Mouse (Mus musculus) natural killer cell, adult 2 months (primary cell): Measurements from ENCODE around the gene Ehbp1.

Experiments
- DNase-seq, 2 experiments: peaks; one replicate each; pipeline ENCODE4 v3.0.0; 2022; ENCODE audit warnings: low spot score in 2 of 2

The Ehbp1 gene

DNA sequence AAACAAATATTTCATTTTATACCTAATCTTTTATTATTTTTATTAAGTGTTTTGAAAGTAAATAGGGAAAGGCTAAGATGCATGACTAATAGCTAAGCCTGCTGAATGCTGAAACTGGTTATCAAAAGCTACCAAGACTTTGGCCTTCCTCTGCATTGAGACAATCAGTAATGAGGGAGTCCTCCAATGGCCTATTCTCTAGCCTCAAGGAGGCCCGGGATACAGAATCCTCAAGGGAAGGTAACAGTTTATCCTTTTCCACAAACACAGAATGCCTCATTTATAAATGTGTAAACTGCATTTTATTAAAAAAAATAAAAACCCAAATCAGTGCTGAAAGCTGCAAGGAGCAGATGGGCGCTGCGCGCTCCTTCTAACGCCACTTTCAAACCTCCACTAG is 284.6 kb downstream of the Ehbp1 start:
- no peak for DNase-seq

DNA sequence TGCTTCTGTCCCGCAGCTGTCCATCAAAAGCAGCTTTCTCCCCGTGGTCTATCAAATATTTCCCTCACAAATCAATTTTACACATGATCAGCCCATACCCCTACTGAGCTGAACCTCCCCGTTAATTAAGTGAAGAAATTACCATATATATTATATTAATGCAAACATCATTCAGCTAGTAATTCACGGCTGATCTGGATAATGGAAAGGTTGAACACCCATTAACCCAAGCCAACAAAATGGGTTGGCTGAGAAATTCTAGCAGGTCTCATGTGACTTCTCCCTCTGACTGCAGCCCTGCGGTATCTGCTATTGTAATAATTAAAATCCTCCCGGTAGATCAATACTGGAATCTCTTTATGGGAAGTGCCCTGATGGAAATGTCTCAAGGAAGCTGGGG is 286.2 kb downstream of the Ehbp1 start:
- no peak for DNase-seq

DNA sequence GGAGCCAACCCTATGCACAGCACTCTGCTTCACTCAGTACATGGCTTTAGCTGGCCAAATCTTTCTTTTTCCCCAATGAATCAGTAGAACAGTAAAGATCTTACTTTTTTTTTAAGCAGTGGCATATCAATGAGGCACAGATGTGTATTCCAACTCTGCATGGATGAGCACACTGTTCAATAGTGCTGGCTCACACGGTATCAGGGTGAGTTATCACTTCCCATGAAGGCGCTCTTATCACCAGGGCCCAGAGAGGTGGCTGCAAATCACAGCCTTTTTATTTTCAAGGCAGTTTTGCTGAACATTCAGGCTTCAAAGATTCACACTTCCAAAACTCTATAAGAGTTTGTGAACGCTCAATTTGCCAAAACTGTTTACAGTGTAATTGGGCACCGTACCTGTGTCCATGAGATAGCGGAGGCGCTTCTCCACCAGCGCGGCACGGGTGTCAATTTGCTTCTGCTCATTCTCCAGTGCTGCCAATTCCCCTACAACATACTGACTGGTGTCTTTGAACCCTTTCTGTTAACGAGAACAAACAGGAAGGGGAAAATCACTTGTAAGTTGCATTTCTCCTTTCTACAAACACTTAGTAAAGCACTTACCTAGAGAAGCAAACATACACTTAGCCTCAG is 288.9 kb downstream of the Ehbp1 start:
- no peak for DNase-seq

DNA sequence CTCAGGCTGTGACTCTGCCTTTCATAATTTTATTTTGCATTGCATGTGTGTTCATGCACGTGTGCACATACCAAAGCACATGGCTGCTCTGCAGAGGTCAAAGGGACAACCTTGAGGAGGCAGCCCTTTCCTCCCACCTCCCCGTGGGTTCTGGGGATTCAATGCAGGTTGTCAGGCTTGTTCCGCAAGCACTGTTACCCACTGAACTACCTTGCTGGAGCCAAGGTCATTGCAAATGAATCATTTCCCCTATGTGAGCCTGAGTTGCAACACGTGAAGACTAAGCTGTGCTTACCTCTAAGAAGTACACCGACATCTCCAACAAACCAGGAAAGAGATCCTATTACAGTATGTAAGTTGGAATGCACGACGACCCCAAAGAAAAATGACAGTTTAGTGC is 291.2 kb downstream of the Ehbp1 start:
- no peak for DNase-seq

DNA sequence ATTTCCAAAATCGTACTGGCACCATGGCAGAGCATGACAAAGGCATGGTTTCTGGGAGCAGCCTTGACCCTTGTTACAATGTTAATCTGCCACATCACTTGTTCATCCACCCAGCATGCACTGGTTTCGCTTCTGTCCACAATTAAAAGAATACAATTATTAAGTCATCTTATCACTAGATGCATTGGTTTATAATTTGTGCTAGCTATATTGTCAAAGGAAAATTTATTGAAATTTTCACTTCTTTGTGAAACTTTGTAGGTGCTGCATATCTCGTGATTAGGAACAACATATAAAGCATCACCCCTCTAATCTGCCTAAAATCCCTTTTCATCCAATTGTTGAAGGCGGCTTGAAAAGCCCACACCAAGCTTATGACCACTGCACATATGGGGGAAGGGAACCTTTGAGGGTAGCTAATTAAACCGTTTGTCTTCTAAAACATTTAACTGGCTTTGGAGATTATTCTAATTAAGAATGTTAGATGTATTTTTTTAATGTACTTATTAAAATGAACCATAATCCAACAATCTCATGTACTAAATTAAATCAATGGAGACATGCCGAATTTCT is 302.2 kb downstream of the Ehbp1 start:
- no peak for DNase-seq

DNA sequence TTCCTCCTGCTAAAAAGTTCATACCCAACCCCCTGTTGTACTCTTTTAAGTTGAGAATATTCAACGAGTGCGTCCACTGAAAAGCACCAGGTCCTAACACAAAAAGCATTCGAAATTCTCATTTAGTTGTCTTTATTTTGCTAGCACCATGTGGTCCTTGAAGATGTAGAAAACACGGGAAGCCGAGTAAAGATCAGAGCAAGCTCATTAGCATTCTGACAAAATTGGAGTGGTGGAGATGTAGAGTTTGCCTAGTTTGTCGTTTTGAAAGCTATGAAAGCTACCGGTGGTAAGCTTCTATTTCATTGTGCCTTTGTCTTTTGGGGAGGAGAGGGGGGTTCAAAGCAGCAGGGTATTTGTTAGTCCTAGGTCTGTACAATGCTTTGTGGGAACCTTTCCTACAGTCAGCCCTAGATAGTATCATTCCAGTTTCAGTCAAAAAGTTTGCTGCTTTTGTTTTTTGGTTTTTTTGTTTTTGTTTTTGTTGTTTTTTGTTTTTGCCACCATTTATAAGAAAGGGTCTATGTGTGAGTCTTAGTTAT is 307.5 kb downstream of the Ehbp1 start:
- DNase-seq: no peak

DNA sequence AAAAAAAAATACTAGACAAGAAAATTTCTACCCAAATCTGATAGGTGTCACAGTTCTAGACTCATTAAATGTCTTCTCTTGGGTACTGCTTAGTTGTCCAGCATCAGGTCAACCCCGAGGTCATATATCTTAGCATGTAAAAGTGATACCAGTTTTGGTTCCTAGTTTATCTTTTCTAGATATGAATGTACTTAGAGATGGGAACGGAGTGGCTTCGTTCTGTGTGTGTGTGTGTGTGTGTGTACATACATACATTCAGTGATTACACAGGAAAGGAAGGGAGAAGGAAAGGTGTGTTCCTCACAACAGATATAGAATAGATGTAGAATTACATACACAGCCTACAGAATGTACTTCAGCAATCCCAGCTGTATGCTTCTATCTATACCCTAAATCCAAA is 308.5 kb downstream of the Ehbp1 start:
- DNase-seq: no peak

DNA sequence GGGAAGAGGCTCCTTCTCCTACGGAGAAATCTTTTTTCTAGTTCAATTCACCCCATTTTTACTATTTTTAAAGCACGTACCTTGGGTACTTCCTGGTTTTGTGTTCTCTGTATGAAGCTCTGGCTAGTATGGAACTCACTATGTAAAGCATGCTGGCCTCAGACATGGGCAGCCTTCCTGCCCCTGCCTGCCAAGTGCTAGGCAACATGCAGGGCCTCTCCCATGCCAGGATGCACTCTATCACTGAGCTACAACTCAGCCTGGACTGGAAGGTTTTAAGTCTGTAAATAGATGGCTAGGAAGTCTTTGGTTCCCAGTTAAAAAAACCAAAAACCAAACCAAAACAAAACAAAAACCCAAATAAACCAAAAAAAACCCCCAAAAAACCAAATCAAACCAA is 321.5 kb downstream of the Ehbp1 start:
- no peak for DNase-seq

DNA sequence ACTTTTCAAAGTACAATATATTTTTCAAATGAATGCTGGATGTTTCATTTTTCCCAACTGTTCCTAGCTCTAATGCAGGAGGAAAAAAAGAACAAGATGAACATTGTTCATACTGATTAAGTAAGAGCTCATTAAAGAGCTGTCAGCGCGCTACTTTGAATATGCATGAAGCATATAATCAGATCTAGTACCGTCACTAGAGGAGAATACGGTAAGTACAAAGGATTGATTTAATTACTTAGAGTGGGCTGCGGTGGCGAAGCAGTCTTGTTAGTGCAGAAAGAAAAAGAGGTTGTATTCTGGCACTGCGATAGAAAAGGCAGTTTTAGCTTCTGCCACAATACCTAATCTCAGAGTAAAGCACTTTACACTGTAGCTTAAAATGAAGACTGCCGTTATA is 324.6 kb downstream of the Ehbp1 start:
- no peak for DNase-seq

DNA sequence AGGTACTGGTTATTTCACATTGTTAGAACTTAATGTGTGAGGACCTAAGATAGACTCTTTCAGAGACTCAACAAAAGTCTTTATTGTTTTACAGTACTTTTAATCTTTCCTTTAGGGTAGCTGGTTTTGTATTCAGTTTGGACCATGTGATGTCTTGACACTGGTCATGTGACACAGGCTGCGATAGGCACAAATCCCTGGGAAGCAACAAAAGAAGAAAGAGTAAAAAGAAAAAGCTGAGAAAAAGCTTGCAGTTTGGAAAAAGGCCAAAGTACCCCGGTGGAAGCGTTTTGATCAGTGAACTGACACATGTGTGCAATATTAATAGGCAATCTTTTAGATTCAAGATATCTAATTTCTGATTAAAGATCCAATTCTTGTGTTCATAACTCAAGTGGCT is 325.8 kb downstream of the Ehbp1 start:
- no peak for DNase-seq

DNA sequence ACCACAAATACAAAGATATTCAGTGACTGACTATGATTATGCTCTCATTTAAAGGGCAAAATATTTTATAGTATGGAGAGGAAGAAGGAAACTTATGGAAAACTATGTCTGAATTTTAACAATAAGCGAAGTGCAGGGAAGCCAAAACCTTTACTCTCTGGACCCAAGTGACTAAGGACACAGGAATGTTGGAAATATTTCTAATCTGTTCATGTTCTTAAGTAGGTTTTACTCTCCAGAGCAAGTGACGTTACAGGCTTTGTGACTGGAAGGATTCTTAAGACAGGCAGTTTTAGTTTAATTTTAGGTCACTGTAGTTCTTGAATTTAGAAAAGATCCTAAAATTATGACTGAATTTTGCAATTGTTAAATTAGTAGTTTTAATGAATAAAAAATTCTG is 333.3 kb downstream of the Ehbp1 start:
- DNase-seq: no peak

DNA sequence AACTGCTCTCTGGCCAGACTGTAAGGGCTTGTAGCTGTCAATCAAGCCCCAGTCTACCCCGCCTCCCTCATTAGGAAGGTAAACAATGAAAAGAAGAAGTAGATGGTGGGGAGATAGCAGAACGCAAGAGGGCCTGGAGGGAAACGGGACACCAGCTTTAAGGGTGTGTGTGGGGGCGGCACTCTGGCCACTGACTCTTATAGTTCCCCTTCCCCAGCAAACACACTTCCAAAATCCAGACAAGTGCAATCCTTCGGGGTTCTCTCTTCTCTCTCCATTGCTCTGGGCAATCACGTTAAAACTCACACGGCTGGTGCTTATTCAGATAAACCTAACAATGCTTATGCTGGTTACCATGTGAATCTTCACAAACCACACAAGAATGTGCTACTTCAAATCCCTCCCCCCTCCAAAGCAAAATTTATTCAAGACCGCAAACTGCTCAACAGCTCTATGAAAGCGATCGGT is 333.9 kb downstream of the Ehbp1 start:
- DNase-seq: no peak

DNA sequence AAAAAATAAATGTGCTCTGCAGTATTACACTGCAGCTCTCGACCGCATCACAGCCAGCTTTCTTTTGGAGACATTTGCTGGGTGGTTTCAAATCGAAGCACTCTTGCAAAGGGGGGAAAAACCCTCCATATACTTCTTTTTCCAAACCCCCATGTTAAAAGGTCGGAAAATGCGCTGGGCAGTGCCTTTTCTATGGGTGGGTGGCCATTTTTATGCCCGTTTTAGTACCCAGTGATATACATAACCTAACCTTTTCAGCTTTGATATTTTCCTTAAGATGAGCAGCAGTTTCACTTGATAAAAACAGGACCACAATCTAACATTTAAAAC is 334.3 kb downstream of the Ehbp1 start:
- no peak for DNase-seq

DNA sequence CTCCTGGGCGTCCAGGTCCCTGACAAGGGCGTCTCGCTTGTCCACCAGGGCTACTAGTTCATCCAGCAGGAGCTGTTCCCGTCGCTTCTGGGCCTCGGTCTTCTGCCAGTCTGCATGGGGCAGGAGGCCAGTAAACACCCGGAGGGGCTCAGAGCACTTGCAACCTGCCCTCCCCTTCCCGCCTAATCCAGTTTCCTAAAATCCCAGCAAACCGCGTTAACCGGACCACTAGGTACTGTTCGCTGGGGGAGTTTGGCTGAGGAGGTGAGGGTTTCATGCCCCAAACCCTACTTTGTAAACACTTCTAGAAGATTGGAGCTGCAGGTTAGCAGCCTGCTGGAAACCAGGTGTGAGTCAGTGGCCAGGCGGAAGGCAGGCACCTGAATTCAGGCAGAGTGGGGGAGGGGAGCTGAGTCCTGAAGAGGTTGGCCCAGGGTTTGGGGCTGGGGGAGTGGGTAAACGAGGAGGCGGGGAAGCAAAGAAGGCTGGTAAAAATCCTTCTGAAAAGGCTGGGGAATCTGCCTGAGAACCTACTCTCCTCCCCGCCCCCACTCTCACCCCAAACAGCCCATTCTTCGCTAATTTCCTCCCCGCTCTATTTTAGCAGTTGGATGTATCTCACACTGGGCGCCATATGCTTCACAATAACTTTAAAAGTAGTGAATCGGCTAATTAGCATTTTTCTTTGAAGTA is 334.9 kb downstream of the Ehbp1 start:
- DNase-seq: no peak

DNA sequence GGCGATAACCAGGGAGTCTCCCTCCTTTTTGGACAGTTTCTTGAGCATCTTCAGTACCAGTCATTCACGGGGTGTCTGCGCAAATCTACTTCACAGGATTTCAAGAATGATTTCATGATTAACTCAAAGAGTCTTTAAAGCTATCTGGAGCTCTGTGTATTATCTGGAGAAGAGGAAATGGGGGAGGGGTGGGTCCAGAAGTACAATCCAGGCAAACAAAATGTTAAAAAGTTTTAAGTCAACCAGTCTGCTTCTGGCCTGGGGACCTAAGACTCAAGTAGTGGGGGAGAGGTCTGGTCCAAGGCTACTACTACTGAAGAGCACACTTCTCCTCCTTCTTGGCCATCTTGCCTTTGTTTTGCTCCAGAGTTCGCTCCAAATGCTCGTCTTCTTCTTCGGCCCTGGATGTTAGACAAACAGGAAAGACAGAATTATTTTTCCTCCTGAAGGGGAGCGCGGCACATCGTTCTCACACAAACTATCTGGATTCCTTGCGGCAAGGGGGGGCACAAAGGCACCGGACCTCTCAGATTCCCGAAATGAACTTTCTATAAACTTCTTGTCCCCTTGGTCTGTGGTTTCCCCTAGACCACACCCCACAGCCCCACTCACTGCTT is 335.5 kb downstream of the Ehbp1 start:
- no peak for DNase-seq

DNA sequence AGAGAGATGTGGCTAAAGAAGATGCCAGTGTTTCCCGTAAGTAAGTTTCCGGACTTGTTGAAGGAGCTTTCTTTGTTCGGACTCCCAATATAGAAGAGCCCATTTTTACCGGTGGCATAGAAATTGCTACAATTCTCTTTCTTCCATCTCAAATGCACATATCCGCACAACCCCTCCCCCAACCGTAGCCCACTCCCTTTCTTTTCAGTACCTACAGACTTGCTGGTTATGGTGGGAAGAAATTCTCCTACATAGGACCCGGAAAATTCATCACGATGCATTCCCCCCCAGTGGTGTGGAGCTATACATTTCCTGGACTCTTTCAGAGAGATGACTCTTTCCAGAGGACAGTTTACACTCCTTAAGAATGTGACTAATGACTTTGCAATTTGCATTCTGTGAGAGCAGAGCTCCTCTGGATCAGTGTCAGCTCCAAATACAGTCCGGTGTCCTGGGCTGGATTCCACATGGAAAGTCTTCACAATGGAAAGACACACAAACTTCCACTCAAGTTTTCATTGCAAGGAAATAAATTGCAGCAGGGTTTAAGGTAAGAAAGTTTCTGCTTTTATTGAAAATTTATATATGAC is 336.7 kb downstream of the Ehbp1 start:
- no peak for DNase-seq

DNA sequence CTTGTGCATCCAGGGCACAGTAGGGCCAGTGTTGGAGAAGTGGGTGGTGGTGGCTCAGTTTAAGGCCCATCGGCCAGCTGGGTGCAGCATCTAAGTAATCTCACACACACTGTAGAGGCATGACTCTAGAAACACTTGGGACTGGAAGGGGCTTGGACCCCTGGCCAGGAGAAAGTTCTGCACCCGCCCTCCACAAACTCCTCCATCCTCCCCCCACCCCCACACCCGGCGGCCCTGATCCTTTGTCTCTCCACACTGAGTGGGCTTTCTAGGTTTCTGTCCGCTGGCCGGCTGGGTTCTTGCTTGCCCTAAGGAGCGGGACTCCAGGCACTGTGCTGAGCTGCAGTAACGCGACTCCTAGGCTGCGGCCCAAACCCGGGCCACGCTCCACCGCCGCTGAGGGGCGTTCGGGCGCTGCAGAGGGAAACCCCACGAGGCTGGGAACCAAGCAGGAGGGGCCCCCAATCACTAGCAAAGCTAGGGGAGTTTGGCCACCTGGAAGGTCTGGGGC is 337.7 kb downstream of the Ehbp1 start:
- no peak for DNase-seq

DNA sequence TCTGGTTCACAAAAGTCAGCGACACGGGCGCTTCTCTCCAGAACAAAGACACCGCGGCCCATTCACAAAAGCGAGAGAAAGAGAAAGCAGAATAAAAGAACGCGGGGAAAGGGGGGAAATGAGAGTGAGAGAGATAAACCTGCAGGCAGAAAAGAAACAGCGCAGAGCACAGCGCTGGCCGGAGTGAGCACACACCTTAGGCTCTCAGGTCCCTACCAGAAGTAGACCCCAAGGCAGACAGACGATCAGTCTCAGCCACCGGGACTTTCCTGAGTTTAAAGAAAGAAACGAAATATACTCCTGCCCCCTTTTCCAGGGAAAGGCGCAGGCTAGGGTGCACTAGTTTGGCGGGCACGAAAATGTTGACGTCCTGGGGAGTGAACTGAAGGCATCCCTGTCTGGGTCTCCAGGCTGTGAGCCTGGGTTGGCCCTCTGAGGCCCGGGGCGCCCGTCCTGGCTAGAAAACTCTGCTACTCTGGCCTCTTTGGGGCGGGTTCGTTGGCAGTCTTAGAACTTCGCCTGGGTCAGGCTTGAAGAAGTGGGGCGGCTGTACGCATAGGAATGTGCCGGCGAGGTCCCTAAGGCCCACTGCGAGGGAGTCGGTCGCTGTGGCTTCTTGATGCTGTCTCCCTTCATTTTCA is 338.6 kb downstream of the Ehbp1 start:
- DNase-seq: no peak

DNA sequence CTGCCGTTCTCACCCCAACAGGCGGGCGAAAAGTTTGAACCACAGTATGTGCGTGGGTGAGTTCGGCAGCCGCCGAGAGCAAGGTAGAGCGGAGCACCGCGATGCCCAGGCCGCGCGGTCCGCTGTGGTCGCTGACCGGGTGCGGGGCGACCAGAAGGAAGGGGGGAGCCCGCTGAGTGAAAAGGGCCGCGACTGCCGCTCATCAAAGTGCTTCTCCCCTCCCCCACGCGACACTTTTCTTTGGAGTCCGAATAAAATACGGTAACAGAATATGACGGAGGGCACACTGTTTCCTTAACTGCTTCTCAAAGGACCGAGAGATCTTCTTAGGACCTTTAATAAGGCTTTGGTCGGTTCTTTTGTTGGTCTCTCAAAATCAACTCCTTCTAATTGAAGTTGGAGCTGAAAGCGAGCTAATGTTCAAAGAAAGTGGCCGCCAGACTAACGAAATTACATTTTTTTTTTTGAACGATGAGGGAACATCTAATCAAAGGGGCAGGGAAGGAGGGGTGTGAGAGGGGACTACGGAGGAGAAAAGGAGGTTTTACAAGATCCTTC is 339.2 kb downstream of the Ehbp1 start, which contains the start of gene Otx1:
TSS of gene Otx1 (minus strand) at position 115 of the 558 bp plus-strand sequence.
- DNase-seq: no peak

DNA sequence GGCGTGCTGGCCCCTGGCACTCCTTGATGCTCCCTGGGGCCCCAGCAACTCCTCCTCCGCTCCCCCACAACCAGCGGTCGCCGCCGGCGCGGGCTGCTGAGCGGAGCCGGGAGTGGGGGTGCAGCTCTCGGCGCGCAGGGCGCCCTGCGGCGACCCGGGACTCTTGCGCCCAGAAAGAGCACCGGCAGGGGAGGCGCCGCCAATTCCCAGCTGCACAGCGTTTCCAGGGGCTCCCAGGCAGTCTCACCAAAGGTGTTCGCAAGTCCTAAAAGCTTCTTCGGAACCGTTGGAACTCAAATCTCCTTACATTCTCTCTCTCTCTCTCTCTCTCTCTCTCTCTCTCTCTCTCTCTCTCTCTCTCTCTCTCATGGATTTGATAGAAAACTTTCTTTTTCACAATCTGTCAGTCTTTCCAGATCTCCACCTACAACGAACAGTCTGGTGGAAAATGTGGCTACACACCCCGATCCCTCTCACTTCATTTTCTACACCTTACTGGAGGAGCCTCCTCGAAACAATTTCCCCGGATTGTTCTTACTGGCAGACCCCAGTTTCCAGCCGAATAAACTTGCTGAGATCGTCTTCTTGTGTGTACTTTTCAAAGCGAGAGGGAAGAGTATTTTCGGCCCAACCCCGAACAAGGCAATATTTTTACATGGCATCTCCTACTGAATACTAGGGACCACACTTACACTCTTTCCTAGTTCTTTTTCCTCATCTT is 339.9 kb downstream of the Ehbp1 start:
- DNase-seq: no peak
